Mouse (Mus musculus) thymus, postnatal 4 days (tissue): ENCODE measurements at regions not wholly inside any gene's neighbourhood (a gene's known extent, or its start where the extent isn't known, plus 50 kb on each side); places are given as distances from the start of the nearest gene placed in this dataset.

Experiments
- DNase-seq: peaks from one replicate; pipeline ENCODE4 v3.0.0; 2021

DNA sequence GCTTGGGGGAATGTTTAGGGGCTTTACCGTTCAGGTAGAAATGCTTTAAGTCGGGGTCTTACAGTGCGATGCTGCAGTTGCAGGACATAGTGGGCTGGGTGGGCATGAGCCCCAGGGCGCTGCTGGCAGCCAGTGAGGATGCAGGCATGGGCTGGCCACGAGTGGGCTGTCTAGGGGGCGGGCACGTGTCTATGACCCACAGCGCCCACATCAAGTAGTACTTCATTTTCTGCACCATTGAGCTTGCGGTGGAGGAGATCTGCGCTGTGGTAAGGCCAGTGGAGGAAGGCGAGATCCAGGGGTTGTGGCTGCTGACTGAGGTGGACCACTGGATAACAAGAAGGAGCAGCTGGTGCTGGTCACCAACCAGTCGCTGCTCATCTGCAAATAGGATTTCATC is 52.4 kb upstream of the Olfr291 start:
- no peak for DNase-seq

DNA sequence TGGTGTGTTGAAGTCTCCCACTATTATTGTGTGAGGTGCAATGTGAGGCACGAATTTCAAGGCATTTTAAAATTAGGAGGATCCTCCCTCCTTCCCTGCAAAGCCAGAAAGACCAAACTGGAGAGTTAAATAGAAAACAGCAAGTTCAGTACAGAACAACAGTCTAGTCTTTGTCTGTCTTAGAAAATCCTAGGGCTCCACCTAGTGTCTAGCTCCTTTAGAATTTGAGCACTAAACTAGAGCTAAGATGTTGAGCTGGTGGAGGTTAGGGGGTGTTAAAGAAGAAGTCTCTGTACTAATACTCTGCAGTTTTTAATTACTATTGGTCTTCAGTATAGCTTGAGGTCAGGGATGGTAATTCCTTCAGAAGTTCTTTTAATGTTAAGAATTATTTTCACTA is 58.7 kb upstream of the Olfr291 start:
- DNase-seq: no peak

GRCm38 (mm10) chr7:84779276-84779825 is 74.0 kb upstream of the Olfr291 start:
- peak; percentile 93 for DNase-seq

DNA sequence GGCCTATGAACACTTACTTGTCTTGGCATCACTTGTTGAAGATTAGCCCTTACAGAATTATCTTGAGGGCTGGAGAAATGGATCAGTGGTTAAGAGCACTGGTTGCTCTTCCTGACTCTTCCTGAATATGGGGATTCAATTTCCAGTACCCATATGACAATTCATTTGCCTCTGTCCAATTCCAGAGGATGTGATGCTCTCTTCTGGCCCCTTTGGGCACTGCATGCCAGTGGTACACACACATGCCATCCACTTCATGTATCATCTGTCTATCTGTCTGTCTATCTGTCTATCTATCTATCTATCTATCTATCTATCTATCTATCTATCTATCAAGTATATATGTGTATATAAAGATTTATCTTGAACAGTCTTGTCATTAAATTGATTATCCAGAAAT is 75.7 kb upstream of the Olfr291 start:
- DNase-seq: no peak

DNA sequence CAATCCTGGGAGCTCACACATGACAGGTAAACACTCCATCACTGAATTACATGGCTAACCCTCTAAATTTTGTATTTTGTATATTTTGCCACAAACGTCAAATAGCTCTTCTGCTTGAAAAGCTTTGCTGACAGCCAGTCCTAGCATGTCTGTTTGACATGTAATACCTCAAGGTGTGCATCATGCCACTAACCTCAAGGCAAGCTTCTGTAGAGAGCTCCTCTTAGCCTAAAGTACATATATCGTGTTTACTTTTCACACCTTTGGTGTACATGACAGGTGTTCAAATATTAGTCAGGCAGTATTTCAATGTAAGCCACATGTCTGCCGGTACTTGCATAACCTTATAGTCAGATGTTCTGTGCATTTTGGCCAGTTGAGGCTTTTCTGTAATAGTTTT is 66.5 kb upstream of the Zfand6 start:
- DNase-seq: no peak

GRCm38 (mm10) chr7:84753361-84753760 is 63.6 kb upstream of the Zfand6 start:
- no peak for DNase-seq

DNA sequence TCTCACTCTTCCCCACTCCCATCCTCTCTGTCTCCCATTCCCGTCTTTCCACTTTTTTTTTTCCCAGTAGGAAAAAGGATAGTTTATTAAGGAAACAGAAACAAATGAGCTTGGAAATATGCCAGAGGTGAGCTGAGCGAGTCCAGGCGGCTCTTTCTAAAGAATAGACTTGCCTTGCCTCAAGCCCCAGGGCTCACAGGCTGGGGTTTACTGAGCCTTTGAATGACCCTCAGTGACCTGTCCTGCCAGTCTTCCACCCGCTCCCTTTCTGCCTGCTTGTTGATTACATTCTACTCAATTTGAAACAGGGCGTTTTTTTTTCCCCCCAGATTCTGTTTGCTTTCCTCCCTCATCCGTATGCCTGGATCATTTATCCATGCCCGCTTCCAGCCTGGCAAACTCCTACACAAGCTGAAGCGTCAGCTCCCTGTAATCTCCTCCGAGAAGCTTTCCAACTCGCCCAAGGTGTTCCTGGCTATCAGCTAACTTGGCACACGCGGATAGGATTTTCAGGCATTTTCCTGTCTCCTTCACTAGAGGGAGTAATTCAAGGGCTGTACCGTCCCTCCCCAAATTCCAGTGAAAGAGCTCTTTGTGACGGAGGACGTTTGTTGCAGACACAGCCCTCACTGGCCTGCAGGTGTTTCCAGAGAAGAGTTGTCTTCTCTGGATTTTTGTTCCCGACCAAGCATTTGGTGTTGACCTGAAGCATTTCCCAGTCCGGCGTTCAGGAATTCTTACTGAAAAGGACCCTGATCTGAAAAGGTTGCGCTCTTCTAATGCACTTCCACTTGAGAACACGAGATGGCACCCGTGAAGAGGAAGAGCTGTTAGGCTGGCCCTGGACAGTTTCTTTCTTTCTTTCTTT is 59.9 kb upstream of the Zfand6 start:
- DNase-seq: peak; percentile 64

- DNase-seq: no peak
Measured at GRCm38 (mm10) chr7:84747847-84748246, 58.1 kb upstream of the Zfand6 start.

GRCm38 (mm10) chr7:84744321-84745070 is 54.7 kb upstream of the Zfand6 start:
- DNase-seq: no peak

GRCm38 (mm10) chr7:84739965-84740390 is 50.2 kb upstream of the Zfand6 start:
- DNase-seq: peak; percentile 19
